28 mouse cellular contexts compared by ENCODE assay signal in genomic region chr16:20112649-20113048, GRCm38 (mm10). TPM values are rescaled to one million over a fixed set of nuclear protein-coding genes. Genes with fewer than 3 reads are reported as not detected.
DNase-seq lines count a peak whose midpoint lies in the region; ATAC-seq and TF ChIP-seq lines count a peak whose summit lies in the region.
"Had no signal": no experiment of that assay in that cellular context is flagged by ENCODE, and none has a peak within 500 bp of the region (broad histone marks: within the 10 kb centered on the region; RNA-seq: fewer than 3 reads in every experiment).

No protein-coding gene starts in this region.

- ATAC-seq in forebrain, embryonic 16.5 days, result peak; percentile 59
- ATAC-seq in hindbrain, embryonic 14.5 days (ENCODE audit: low FRiP score), result peak; percentile 38; the same call in 1 of the 2 replicates
- ATAC-seq in hindbrain, embryonic 11.5 days (ENCODE audit: low FRiP score), result no peak
- ATAC-seq: activated CD4-positive, CD25-positive, alpha-beta regulatory T cell, adult 4 months; forebrain, embryonic 13.5 days; lung, postnatal 0 days had no signal

- no peaks in the 10 kb centered on the region for H3K27me3 ChIP-seq in forebrain, embryonic 16.5 days (replicated peaks; ENCODE audit: control insufficient read depth, insufficient read depth, low read length)
- peaks cover 21% of the 10 kb centered on the region; the same call in 1 of the 2 replicates for H3K27me3 ChIP-seq in forebrain, embryonic 10.5 days (ENCODE audit: poor library complexity, severe bottlenecking)
- no peaks in the 10 kb centered on the region for H3K27me3 ChIP-seq in hindbrain, embryonic 14.5 days (ENCODE audit: control insufficient read depth, insufficient read depth, low read length)
- no peaks in the 10 kb centered on the region for H3K27me3 ChIP-seq in hindbrain, embryonic 11.5 days (ENCODE audit: control insufficient read depth, insufficient read depth, low read length)
- H3K27me3 ChIP-seq: CH12.LX; embryonic facial prominence, embryonic 12.5 days; forebrain, embryonic 13.5 days; heart, embryonic 13.5 days; kidney, embryonic 15.5 days; limb, embryonic 13.5 days; megakaryocyte, embryonic 14.5 days; stomach, embryonic 15.5 days had no signal

- H3K4me3 ChIP-seq in forebrain, embryonic 16.5 days (replicated peaks; ENCODE audit: low read length), result no peak overlapping the region
- no peak overlapping the region for H3K4me3 ChIP-seq in forebrain, embryonic 10.5 days
- no peak overlapping the region for H3K4me3 ChIP-seq in hindbrain, embryonic 14.5 days (replicated peaks; ENCODE audit: low read length)
- no peak overlapping the region for H3K4me3 ChIP-seq in hindbrain, embryonic 11.5 days (ENCODE audit: low read depth, low read length)
- H3K4me3 ChIP-seq in left cerebral cortex, adult 2 months, result no peak overlapping the region
- H3K4me3 ChIP-seq: embryonic facial prominence, embryonic 12.5 days; forebrain, embryonic 13.5 days; heart, embryonic 13.5 days; kidney, embryonic 15.5 days; layer of hippocampus, adult 2 months; limb, embryonic 13.5 days; megakaryocyte, embryonic 14.5 days; stomach, embryonic 15.5 days had no signal

- 63% methylated on average over 2 of the region's 2 CpGs for WGBS in forebrain, embryonic 16.5 days
- WGBS in forebrain, embryonic 10.5 days, result 91% methylated on average over 2 of the region's 2 CpGs
- WGBS in hindbrain, embryonic 14.5 days, result 77% methylated on average over 2 of the region's 2 CpGs
- 96% methylated on average over 2 of the region's 2 CpGs for WGBS in hindbrain, embryonic 11.5 days

- H3K27ac ChIP-seq in forebrain, embryonic 16.5 days (ENCODE audit: low read length), result no peak overlapping the region
- H3K27ac ChIP-seq in forebrain, embryonic 10.5 days, result no peak overlapping the region
- H3K27ac ChIP-seq in hindbrain, embryonic 14.5 days, result no peak overlapping the region
- H3K27ac ChIP-seq in hindbrain, embryonic 11.5 days (ENCODE audit: low read depth, low read length), result no peak overlapping the region
- no peak overlapping the region for H3K27ac ChIP-seq in left cerebral cortex, adult 2 months
- H3K27ac ChIP-seq: embryonic facial prominence, embryonic 12.5 days; forebrain, embryonic 13.5 days; heart, embryonic 13.5 days; kidney, embryonic 15.5 days; layer of hippocampus, adult 2 months; limb, embryonic 13.5 days; stomach, embryonic 15.5 days had no signal

- no peak for TF ChIP-seq CTCF in left cerebral cortex, adult 2 months (IDR thresholded peaks at IDR 0.05)

- peaks cover 14% of the 10 kb centered on the region for H3K4me1 ChIP-seq in forebrain, embryonic 16.5 days (replicated peaks; ENCODE audit: control insufficient read depth, insufficient read depth, low read length)
- peaks cover 6% of the 10 kb centered on the region for H3K4me1 ChIP-seq in forebrain, embryonic 10.5 days
- H3K4me1 ChIP-seq in hindbrain, embryonic 14.5 days (replicated peaks; ENCODE audit: control insufficient read depth, insufficient read depth, low read length), result 0 out of 2 replicates have a peak, but pooled peaks cover 9% of the 10 kb centered on the region
- no peaks in the 10 kb centered on the region for H3K4me1 ChIP-seq in hindbrain, embryonic 11.5 days (replicated peaks; ENCODE audit: control insufficient read depth, insufficient read depth, low read length)
- H3K4me1 ChIP-seq: embryonic facial prominence, embryonic 12.5 days; heart, embryonic 13.5 days; kidney, embryonic 15.5 days; limb, embryonic 13.5 days; stomach, embryonic 15.5 days had no signal

- peaks cover 40% of the 10 kb centered on the region for H3K36me3 ChIP-seq in forebrain, embryonic 16.5 days (ENCODE audit: control insufficient read depth, insufficient read depth)
- peaks cover 77% of the 10 kb centered on the region for H3K36me3 ChIP-seq in forebrain, embryonic 10.5 days (replicated peaks)
- H3K36me3 ChIP-seq in hindbrain, embryonic 14.5 days (replicated peaks; ENCODE audit: control insufficient read depth, insufficient read depth), result peaks cover 82% of the 10 kb centered on the region
- H3K36me3 ChIP-seq in hindbrain, embryonic 11.5 days (ENCODE audit: control insufficient read depth, insufficient read depth, low read length), result peaks cover 10% of the 10 kb centered on the region

- DNase-seq in adrenal gland, postnatal 10 days, result peak; percentile 41
- no peak for DNase-seq in adrenal gland, adult 2 months
- DNase-seq in forebrain, embryonic 10.5 days (ENCODE audit: extremely low spot score, low spot score), result no peak
- DNase-seq in hindbrain, embryonic 14.5 days (ENCODE audit: low spot score), result no peak
- DNase-seq in hindbrain, embryonic 11.5 days (ENCODE audit: low spot score), result no peak
- DNase-seq in adipocyte (ENCODE audit: low spot score), result peak; percentile 85
- DNase-seq in left cerebral cortex, adult 2 months (ENCODE audit: extremely low spot score in 1 of 2, low spot score in 2 of 2), result no peak
- DNase-seq: cerebellum, adult 8-10 months; cerebellum, postnatal 36 days; heart, postnatal 10 days; kidney, adult 18-20 months; kidney, postnatal 36 days; lung, postnatal 4 days; midbrain, embryonic 14.5 days; right cerebral cortex, postnatal 25 days had no signal

- H3K9me3 ChIP-seq in forebrain, embryonic 16.5 days (ENCODE audit: control insufficient read depth, low read length), result no peaks in the 10 kb centered on the region
- H3K9me3 ChIP-seq in forebrain, embryonic 10.5 days, result peaks cover 9% of the 10 kb centered on the region; the same call in 1 of the 2 replicates
- H3K9me3 ChIP-seq in hindbrain, embryonic 14.5 days (ENCODE audit: control insufficient read depth, low read length), result no peaks in the 10 kb centered on the region
- H3K9me3 ChIP-seq in hindbrain, embryonic 11.5 days (ENCODE audit: control insufficient read depth, low read length), result no peaks in the 10 kb centered on the region
- H3K9me3 ChIP-seq: embryonic facial prominence, embryonic 12.5 days; forebrain, embryonic 13.5 days; kidney, embryonic 15.5 days; limb, embryonic 13.5 days; stomach, embryonic 15.5 days had no signal

- H3K4me2 ChIP-seq in forebrain, embryonic 16.5 days (ENCODE audit: low read length), result no peak overlapping the region
- H3K4me2 ChIP-seq in hindbrain, embryonic 14.5 days (replicated peaks), result no peak overlapping the region
- H3K4me2 ChIP-seq in hindbrain, embryonic 11.5 days (replicated peaks; ENCODE audit: low read depth, low read length), result no peak overlapping the region
- H3K4me2 ChIP-seq: embryonic facial prominence, embryonic 12.5 days; forebrain, embryonic 13.5 days; heart, embryonic 13.5 days; kidney, embryonic 15.5 days; limb, embryonic 13.5 days; liver, embryonic 11.5 days; stomach, embryonic 15.5 days had no signal

- no peak overlapping the region for H3K9ac ChIP-seq in forebrain, embryonic 16.5 days (replicated peaks; ENCODE audit: low read depth, low read length)
- H3K9ac ChIP-seq in hindbrain, embryonic 14.5 days, result no peak overlapping the region
- no peak overlapping the region for H3K9ac ChIP-seq in hindbrain, embryonic 11.5 days (ENCODE audit: low read depth, low read length)
- H3K9ac ChIP-seq: embryonic facial prominence, embryonic 12.5 days; forebrain, embryonic 13.5 days; heart, embryonic 13.5 days; kidney, embryonic 15.5 days; limb, embryonic 13.5 days; stomach, embryonic 15.5 days had no signal

- intact Hi-C loops in left cerebral cortex, adult 2 months (cut with DNase I), result no loop called here

RNA-seq across cellular contexts. Expression of gene Klhl24, which starts 15.3 kb away (rescaled TPM):
- total RNA-seq in adrenal gland, postnatal 10 days (2021), result 10 to 100 TPM; 79.1 to 94.7 TPM
- 10 to 100 TPM; 62.6 to 64.3 TPM for total RNA-seq in adrenal gland, adult 2 months (2021)
- polyA plus RNA-seq in adrenal gland, adult 2 months (2012; rRNA removed), result 3.5 and 3.7 TPM in 2 replicates
- 69.5 and 81.2 TPM in 2 replicates for polyA plus RNA-seq in forebrain, embryonic 16.5 days (2015; fragmentation: Nextera tagmentation; extraction: Ambion mirVana)
- 21.0 and 22.3 TPM in 2 replicates for polyA plus RNA-seq in forebrain, embryonic 10.5 days (2016; fragmentation: Nextera tagmentation; extraction: Ambion mirVana)
- polyA plus RNA-seq in hindbrain, embryonic 14.5 days (2014; fragmentation: Nextera tagmentation; extraction: Ambion mirVana), result 48.0 and 52.3 TPM in 2 replicates
- 50.3 and 50.8 TPM in 2 replicates for polyA plus RNA-seq in hindbrain, embryonic 11.5 days (2014; fragmentation: Nextera tagmentation; extraction: Ambion mirVana)
- 10 to 100 TPM; 79.6 to 81.4 TPM for total RNA-seq in left cerebral cortex, adult 2 months (2021)

RNA-seq across cellular contexts. Expression of gene Yeats2, which starts 28.2 kb away (rescaled TPM):
- total RNA-seq in adrenal gland, postnatal 10 days (2021), result 10 to 100 TPM; 29.5 to 46.7 TPM
- 10 to 100 TPM; 24.8 to 33.7 TPM for total RNA-seq in adrenal gland, adult 2 months (2021)
- polyA plus RNA-seq in adrenal gland, adult 2 months (2012; rRNA removed), result 16.6 and 20.4 TPM in 2 replicates
- 25.6 and 28.9 TPM in 2 replicates for polyA plus RNA-seq in forebrain, embryonic 16.5 days (2015; fragmentation: Nextera tagmentation; extraction: Ambion mirVana)
- polyA plus RNA-seq in forebrain, embryonic 10.5 days (2016; fragmentation: Nextera tagmentation; extraction: Ambion mirVana), result 40.1 and 41.2 TPM in 2 replicates
- polyA plus RNA-seq in hindbrain, embryonic 14.5 days (2014; fragmentation: Nextera tagmentation; extraction: Ambion mirVana), result 21.7 and 24.7 TPM in 2 replicates
- 31.1 and 32.8 TPM in 2 replicates for polyA plus RNA-seq in hindbrain, embryonic 11.5 days (2014; fragmentation: Nextera tagmentation; extraction: Ambion mirVana)
- total RNA-seq in left cerebral cortex, adult 2 months (2021), result 10 to 100 TPM; 42.7 to 42.8 TPM

Comparison
In these comparisons a context has a peak if more than half of its experiments do, and no peak if none do; other contexts are left out.
1. DNase-seq: peak in adrenal gland, postnatal 10 days (single experiment) and adipocyte (single experiment); none in adrenal gland, adult 2 months (single experiment), forebrain, embryonic 10.5 days (single experiment), hindbrain, embryonic 14.5 days (single experiment), hindbrain, embryonic 11.5 days (single experiment) and left cerebral cortex, adult 2 months (0 of 2).